Mouse (Mus musculus) thymus, adult 2 months (tissue): ENCODE measurements at regions not wholly inside any gene's neighbourhood (a gene's known extent, or its start where the extent isn't known, plus 50 kb on each side); places are given as distances from the start of the nearest gene placed in this dataset.

Experiments used
- CTCF ChIP-seq: fragments of 200-500 bp; IDR thresholded peaks from 2 replicates; pipeline ENCODE4 v1.5.1; 2012; ENCODE audit warnings: mild to moderate bottlenecking, control low read depth, low read length, moderate library complexity, borderline replicate concordance; ENCODE audit not compliant: control insufficient read depth, poor library complexity, insufficient read depth; ENCODE audit errors: extremely low read depth
- POLR2A ChIP-seq: fragments of 200-500 bp; IDR thresholded peaks from 2 replicates; pipeline ENCODE4 v1.6.1; 2012; ENCODE audit warnings: mild to moderate bottlenecking, low read length, control low read depth, moderate library complexity; ENCODE audit not compliant: control insufficient read depth, poor library complexity, insufficient read depth; ENCODE audit errors: extremely low read depth

- TF ChIP-seq POLR2A (no peak), CTCF (no peak)
Measured at GRCm38 (mm10) chr17:80786061-80786851, 58.0 kb upstream of the Map4k3 start.
